Mouse (Mus musculus): ENCODE results near the gene Slc38a1.
"Not testable (repeated sequence)": the region's sequence is repeated elsewhere in the genome, so short reads cannot be mapped to it uniquely, and the experiment has no call there.

Slc38a1 gene

DNA sequence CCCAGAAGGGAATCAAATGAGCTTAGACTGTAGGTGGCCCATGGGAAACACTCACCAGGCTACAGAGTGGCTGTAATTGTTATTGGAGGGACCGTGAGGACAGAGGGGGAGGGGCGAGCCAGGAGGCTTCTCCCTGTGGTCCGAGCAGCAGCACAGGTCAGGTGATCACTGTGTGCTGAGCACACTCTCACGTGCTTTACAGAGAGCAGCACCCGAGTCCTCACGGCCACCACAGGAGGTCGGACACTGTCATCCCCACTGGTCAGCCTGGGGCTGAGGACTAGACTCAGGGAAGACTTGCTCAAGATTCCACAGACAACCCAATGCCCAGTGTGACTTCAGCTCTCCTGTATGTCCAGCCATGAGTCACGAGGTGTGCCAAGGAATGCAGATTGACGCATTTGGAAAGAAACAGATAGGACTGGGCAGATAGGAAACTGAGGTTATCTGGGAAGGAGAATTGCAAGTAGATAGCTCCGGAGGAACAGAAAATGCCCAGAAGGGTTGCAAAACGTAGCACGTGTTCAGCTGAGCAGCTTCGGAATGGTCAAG, 18.0 kb upstream of the Slc38a1 start:
- no peak for DNase-seq (ENCODE audit: extremely low read depth, insufficient read length, low spot score)

DNA sequence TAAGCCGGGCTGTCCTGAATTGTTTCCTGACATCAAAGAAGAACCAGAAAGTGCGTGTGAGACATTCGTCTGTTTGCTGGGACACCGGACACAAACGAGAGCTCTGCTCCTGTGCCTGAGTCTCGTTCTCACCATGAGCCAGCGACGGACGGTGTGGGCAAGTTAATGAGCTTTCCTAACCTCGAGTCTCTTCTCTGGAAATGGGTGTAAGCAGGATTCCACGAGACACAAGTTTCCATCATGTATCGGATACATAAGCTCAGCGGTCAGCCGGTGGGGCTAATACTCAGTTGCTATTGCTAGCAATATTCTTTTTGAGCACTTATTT, 15.5 kb upstream of the Slc38a1 start:
- DNase-seq (ENCODE audit: extremely low read depth, insufficient read length, low spot score) = no peak

DNA sequence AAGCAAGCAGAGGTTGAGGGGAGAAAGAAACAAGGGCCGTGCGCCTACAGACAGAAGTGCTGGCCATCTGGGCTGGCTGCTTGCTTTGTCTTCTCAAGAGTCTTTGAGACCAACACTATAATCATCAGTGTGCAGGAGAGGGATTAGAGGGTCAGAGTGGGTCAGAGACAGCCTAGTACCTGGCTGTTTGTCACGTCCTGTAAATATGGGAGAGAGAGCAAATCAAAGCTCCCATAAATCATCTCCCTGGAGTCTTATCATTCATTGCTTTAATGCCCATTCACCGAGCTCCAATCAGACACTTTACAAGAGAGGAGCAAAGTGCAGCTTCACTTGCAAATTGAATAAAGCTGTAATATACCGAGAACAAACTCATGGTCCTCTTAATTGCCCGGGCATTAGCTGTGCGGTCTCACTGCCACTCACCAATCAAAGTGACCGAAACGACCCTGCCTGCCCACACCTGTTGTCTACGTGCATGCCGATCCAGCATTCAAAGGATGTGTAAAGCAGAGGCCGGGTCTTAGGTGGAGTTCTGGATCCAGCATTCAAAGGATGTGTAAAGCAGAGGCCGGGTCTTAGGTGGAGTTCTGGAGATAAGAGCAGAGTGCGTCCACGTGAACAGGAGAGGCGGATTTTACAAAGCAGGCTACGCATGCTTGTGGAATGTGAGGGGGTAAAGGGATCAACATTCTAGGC, 15.0 kb upstream of the Slc38a1 start:
- DNase-seq (ENCODE audit: extremely low read depth, insufficient read length, low spot score) = no peak

DNA sequence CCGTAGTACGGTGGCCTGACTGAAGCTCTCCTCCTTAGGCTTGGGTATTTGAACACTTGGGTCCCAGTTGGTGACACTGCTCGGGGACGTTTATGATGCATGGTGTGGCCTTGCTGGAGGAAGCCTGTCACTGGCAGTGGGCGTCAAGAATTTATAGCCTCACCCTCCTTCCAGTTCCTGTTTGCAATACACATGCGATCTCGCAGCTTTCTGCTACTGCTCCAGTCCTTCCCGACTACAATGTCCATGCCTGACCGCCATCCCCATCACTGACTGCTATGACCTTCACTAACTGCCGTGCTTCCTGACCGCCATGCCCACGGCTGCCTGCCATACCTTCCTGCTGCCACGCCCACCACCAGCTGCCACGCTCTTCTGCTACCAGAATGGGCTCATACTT, 12.8 kb upstream of the Slc38a1 start:
- DNase-seq (ENCODE audit: extremely low read depth, insufficient read length, low spot score) = no peak

DNA sequence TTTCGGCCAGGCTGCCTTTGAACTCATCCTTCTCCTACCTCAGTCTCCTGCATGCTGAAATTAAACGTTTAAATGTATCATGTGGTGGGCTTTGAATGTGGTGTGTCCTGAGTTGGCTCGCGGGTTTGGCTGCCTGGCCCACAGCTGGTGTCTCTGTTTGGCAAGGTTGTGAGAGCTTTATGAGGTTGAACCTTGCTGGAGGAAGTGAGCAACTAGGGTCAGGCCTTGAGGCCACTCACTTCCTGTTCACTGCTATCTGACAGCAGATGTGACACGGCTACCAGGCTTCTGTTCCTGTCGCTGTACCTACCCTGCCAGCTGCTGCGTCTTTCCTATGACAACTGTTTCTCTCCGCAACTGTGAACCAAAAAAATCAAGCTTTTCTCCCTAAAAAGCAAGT, 12.0 kb upstream of the Slc38a1 start:
- no peak for DNase-seq (ENCODE audit: extremely low read depth, insufficient read length, low spot score)

DNA sequence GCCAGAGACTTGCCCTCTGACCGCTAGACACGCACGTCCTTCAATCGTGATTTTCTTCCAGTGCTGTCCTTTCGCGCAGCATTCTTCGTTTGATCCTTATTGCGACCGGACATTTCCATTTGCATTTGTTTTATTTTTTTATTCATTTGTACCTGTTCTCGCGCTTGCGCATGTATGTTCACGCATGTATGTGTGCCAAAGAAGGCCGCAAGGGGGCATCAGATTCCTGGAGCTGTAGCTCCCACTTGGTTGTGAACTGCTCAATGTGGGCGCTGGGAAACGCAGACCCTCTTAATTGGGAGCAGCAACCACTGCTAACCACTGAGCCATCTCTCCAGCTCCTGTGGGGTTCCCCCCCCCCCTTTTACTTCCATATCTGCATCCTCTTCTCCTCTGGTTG, 10.3 kb upstream of the Slc38a1 start:
- DNase-seq (ENCODE audit: extremely low read depth, insufficient read length, low spot score) = no peak

DNA sequence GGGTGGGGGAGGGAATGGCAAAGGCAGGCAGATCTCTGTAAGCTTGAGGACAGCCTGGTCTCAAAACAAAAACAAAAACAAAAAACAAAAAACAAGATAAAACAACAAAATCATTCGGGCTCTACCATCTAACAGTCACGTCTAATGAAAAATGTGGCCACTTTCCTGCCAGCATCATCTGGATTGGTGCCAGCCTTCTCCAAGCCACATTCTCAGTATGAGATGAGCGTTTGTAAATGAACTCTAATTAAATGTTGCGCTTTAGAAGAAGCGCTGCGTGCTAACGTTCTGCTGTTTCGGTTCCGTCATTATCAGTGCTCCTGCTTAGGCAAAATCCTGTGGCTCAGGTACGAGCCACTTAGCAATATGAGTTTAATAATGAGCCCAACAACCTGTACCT, 9.8 kb upstream of the Slc38a1 start:
- DNase-seq (ENCODE audit: extremely low read depth, insufficient read length, low spot score) = no peak

DNA sequence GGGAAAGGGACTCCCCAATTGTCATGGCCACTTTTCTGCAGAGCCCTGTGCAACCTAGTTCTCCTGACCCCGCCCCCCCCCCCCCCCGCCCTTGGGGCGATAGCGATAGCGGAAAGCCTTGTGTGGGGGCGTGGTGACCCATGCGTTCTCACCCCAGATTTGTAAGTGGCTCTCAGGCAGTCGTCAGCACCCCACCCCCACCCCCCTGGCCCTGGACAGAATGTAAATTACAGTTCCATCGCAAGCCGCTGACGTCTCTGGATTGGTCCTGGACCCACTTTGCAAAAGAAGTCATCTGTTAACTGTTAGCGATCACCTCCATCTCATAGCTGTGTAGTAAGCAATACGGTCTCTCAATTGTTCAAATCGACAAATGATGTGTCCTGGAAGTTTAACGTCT, 4.7 kb upstream of the Slc38a1 start:
- no peak for DNase-seq (ENCODE audit: extremely low read depth, insufficient read length, low spot score)

DNA sequence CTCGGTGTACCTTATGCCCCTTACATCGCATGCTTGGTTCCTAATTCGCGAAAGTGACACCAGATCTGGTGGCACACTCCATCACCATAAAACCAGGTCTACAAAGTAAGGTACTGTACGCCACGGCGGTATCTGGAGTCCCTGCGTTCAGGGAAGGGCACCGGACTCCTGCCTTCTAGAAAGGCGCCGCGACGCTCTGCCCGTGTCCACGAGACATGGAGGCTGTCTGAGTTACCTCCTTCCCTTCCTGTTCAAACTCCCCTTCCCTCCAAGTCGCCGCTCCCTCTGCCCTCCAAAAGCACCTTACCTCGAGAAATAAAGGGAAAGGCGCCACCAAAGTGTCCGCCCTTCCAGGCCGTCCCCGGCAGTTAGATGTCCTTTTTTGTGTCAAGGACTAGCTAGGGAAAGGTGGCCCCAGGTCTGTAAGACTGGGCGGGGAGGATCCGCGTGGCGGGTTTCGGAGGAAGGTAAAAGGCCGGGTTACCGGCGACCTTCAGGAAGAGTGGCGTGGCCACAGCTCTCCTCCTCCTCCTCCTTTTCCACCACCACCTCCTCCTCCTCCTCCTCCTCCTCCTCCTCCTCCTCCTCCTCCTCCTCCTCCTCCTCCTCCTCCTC, 785 bp downstream of the Slc38a1 start:
- DNase-seq (ENCODE audit: extremely low read depth, insufficient read length, low spot score) = no peak

DNA sequence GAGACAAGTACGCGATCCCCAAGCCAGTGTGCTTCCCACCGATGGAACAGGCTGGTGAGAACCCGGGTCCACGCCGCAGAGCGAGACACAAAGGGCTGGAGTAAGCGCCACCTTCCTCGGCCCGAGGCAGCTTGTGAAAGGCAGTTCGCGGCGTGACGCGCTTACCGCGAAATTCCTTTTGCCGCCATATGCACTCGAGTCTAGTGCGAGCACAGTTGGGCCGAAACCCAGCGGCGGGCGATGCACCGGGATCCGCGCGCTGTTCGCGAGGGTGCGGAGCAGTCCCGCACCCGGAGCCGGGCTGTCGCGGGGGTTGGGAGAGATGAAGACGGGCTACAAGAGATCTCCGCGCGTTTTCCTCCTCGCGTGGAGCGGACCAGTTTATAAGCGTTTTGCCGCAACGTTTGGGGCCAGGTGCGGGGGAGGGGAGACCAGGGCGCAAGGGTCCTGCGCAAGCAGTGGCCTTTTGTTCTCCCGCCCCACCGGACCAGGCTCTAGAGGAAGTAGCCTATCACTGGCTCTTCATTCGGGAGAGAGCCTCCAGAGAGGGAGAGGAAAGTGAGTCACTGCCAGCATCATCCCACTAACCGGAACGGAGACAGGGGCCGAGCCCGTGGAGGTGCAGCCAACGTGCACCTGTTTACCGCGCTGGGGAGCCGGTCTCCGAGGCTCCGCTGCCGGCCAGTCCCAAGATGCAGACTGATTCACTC, 1.4 kb downstream of the Slc38a1 start:
- peak; percentile 89 for DNase-seq (ENCODE audit: extremely low read depth, insufficient read length, low spot score)

DNA sequence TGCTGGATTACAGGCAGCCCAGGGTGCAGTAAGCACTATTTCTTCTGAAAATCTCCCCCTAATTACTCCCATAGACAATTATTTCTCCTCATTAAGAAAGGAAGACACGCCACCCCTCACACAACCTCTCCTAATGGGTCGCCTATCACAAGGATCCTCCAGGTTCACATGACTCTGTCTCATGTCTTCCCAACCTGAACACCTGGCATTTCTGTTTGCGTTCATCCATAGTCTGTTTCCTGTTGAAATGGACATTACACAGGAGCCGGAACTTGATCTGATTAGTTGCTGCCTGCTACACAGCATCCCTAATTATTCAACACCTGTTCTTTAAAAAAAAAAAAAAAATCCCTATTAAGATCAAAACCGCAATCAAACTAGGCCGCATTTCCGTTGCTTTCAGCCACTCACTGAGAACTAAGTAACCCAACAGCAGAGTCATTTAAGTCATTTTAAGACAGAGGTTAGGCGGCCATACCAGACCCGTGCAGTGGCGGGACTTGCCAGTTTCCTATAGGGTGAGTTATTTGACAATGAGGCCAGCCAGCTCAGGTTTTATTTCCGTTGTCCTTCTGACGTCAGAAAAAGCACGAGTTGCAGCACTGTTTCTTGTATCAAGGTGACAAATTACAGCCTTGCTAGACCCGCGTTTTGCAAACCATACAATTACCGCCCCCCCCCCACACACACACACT, 2.3 kb downstream of the Slc38a1 start:
- no peak for DNase-seq (ENCODE audit: extremely low read depth, insufficient read length, low spot score)

DNA sequence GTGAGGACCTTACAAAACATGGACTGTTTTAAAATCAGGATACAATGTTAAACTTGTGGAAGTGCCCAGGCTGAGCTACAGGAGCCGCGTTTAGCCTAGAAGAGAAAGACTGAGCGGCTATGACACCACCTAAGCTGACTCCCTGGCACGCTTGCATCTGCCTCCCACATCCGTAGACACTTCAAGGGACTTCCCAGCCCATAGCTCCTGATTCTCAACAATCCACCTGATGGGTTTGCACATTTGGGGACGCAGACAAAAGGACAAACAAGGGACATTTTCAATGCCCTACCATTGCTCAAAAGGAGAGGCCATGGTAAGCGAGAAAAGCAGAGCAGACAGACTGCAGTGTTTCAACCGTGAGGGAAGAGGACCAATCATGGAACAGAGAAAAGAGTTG, 3.1 kb downstream of the Slc38a1 start:
- DNase-seq (ENCODE audit: extremely low read depth, insufficient read length, low spot score) = no peak

DNA sequence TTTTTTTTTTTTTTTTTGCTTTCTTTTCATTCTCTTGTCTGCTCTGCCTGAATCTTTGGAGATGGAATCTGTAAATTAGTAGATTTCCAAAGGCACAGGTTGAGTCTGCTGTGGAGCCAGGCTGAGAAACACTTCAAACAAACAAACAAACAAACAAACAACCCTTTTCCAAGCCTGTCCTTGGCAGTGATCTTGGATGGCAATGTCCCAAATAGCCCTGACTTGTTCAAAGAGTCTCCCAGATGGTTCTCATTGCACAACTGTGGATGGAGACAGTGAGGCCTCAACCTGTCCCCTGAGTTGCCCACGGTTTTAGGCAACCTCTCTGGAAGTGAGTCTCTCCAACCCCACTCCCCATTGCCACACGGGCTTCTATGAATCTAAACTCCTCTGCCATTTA, 4.1 kb downstream of the Slc38a1 start:
- DNase-seq (ENCODE audit: extremely low read depth, insufficient read length, low spot score) = peak; percentile 27

DNA sequence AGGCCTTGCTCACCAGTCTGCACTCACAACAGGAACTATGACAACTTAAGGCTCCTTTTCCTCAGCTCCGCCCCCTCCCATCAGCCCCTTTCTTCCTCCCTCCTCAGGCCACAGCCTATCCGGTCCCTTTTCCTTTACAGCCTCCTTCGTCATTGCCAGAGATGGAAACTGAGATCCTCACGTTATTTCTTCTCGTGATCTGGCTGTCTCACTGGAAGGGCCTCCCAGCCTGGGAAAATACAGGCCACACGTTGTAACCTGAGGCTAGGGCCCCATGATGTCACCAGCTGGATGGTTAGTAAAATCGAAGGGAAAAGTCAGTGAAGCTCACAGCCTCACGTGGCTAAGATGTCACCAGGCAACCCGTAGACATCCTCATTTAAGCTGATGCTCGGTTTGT, 4.5 kb downstream of the Slc38a1 start:
- DNase-seq (ENCODE audit: extremely low read depth, insufficient read length, low spot score) = peak; percentile 70

DNA sequence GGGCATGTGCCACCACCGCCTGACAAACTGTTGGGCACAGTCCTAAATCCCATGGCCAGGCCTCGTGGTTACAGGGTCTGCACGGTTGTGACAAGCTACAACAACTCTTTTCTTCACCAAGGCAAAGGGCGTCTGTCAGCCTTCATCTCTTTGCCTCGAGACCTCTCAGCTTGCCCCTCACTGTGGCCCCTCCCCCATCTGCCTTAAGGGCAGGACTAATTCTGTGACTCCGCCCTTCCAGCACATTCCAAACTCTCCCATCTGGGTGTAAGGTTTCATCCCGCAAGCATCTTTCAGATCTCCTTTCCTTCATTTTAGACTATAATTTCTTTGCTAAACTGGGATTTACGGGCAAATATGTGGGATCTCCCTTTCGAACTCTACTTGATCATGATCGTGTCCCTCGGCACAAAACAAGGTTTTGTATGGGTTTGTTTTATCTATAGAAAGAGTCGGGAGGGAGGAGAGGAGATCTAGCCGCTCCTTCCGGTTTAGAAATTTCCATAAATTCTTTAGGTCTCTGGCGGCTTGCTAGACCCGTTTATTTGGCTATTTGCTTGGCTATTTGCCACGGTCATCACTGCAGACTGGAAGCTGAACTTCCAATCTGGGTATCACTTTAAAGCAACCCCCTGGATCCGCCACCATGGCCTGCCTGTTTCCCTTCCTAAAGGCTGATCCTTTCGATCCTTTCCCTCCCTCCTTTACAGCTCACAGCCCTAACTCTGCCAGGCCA, 7.9 kb downstream of the Slc38a1 start:
- no peak for DNase-seq (ENCODE audit: extremely low read depth, insufficient read length, low spot score)

DNA sequence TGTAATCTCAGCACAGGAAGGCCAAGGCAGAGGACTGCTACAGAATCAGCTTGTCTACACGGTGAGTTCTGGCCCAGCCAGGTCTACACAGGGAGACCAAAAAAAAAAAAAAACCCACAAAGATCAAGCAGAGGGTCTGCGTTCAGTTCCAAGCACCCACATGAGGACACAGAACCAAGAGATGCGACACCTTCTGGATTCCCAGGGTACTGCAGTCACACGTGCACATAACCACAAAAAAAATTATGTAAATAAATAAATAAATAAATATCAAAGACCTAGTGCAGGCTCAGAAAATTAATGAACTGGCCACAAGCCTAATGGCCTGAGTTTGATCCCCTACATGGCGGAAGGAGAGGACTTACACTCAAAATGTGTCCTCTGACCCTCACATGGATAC, 10.5 kb downstream of the Slc38a1 start:
- no peak for DNase-seq (ENCODE audit: extremely low read depth, insufficient read length, low spot score)

DNA sequence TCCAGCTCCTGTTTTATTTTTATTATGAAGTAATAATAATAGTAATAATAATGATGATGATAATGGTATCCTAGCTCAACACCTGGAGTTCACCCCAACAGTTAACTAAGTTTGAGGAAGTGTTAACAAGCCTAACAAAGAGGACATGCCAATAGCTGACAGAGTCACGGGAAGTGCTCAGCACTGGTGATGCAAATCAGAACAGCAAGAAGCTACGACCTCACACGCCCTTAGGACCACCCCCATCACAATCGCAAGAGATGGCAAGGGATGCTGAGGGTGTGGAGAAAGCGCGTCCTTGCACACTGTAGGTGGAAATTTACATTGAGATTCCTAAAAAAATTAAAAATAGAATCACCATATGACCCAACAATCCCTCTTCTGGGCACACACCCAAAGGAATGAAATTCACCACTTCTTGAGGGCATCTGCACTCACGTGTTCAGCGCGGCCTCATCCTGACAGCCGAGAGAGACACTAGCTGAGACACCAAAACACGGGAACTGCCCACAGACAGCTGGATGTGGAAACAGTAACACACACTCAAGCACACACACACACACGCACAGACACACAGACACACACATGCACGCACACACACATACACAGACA, 11.5 kb downstream of the Slc38a1 start:
- DNase-seq (ENCODE audit: extremely low read depth, insufficient read length, low spot score) = peak; percentile 28

DNA sequence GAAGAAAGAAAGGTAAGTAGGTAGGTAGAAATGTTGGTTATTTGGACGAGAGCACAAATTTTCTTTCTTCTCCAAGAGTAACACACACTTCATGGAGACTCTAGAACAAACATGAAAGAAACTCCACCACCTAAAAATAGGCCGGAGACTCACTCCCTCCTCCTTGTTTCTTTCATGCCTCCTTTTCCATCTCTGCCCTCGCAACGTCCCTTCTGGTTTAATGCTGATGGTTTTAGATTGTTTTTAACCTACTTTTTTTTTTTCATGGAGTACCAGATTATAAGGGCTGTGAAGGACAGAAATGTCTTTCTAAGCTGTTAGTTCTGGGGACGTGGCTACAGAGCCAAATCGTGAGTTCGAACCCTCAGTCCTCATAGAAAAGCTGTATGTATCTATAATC, 14.5 kb downstream of the Slc38a1 start:
- no peak for DNase-seq (ENCODE audit: extremely low read depth, insufficient read length, low spot score)

DNA sequence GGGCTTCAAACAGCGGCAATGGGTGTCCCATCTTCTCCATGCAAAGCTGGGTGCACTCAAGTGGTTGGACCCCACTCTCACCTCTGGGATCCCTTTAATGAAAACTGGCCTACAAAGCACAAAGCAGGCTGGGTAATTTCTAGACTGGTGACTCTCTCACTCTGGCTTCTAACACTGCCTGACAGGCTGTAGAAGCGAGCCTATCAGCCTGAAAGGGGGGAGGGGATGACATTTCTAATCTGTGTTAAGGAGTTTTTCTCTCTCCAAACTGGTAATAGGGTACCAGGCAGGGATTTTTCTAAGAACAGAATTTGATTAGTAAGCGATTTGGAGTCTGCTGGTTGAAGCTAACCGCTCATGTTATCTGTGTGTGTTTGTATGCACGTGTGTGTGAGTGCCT, 15.8 kb downstream of the Slc38a1 start:
- no peak for DNase-seq (ENCODE audit: extremely low read depth, insufficient read length, low spot score)

DNA sequence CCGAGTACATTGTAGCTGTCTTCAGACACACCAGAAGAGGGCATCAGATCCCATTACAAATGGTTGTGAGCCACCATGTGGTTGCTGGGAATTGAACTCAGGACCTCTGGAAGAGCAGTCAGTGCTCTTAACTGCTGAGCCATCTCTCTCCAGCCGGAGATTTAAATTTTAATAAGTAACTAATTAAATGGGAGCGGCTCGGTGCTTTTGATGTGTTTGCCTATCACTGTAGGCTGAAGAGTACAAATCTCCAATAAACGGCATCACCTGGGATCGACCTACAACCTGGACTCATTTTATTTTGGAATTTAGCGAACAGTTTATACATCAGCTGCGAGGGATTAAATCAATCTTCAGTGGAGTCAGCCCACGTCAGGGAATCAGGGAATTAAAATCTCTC, 17.7 kb downstream of the Slc38a1 start:
- not testable (repeated sequence) for DNase-seq (ENCODE audit: extremely low read depth, insufficient read length, low spot score)
